ENCODE assay signal across 10 mouse cellular contexts in genomic region chr6:124770013-124770412, GRCm38 (mm10). TPM values are rescaled to one million over a fixed set of nuclear protein-coding genes. Genes with fewer than 3 reads are reported as not detected.
DNase-seq lines count a peak whose midpoint lies in the region; ATAC-seq and TF ChIP-seq lines count a peak whose summit lies in the region.
"Had no signal": no experiment of that assay in that cellular context is flagged by ENCODE, and none has a peak within 500 bp of the region (broad histone marks: within the 10 kb centered on the region; RNA-seq: fewer than 3 reads in every experiment).

No protein-coding gene starts in this region.

- peak overlapping the region; percentile 86; the same call in 1 of the 2 replicates for H3K9ac ChIP-seq in CH12.LX (ENCODE audit: insufficient read depth, low read depth)
- H3K9ac ChIP-seq in forebrain, embryonic 13.5 days, result peak overlapping the region; percentile 68
- peak overlapping the region; percentile 60; the same call in 1 of the 2 replicates for H3K9ac ChIP-seq in limb, embryonic 15.5 days

- ATAC-seq in forebrain, embryonic 13.5 days, result no peak; the same call in 1 of the 2 replicates
- ATAC-seq in limb, embryonic 15.5 days (ENCODE audit: insufficient number of reproducible peaks, low FRiP score, low TSS enrichment, low read depth), result no peak

- TF ChIP-seq EP300 in CH12.LX (IDR thresholded peaks at IDR 0.05; ENCODE audit: low read length), result no peak

- peak overlapping the region; percentile 74 for H3K27ac ChIP-seq in heart, embryonic 10.5 days
- no peak overlapping the region for H3K27ac ChIP-seq in CH12.LX (ENCODE audit: insufficient read depth, low read depth)
- H3K27ac ChIP-seq in forebrain, embryonic 13.5 days, result no peak overlapping the region
- no peak overlapping the region for H3K27ac ChIP-seq in limb, embryonic 15.5 days

- dilution Hi-C loops in CH12.LX (cut with MboI; ENCODE audit: extremely low pct_ligation_motif_present, extremely low pct_unique_long_range_greater_than_20kb, low sequenced_read_pairs), result no loop called here

- WGBS in heart, embryonic 10.5 days, result 29% methylated on average over 7 of the region's 7 CpGs
- WGBS in forebrain, embryonic 13.5 days, result 63% methylated on average over 7 of the region's 7 CpGs
- 72% methylated on average over 7 of the region's 7 CpGs for WGBS in limb, embryonic 15.5 days

- H3K4me3 ChIP-seq in heart, embryonic 10.5 days, result peak overlapping the region; percentile 71
- peak overlapping the region; percentile 40 to 98 (median 67) for H3K4me3 ChIP-seq in CH12.LX (replicated peaks in 1 of 3; ENCODE audit: low read depth in 2 of 3, low read length in 2 of 3, poor library complexity in 1 of 3)
- peak overlapping the region; percentile 49 for H3K4me3 ChIP-seq in forebrain, embryonic 13.5 days
- peak overlapping the region; percentile 57 for H3K4me3 ChIP-seq in limb, embryonic 15.5 days

- H3K36me3 ChIP-seq in heart, embryonic 10.5 days, result no peaks in the 10 kb centered on the region
- peaks cover 15 to 27% of the 10 kb centered on the region in 2 experiments for H3K36me3 ChIP-seq in CH12.LX (replicated peaks in 1 of 2; ENCODE audit: control insufficient read depth in 1 of 2, insufficient read depth in 1 of 2, low read length in 1 of 2)
- H3K36me3 ChIP-seq in forebrain, embryonic 13.5 days (ENCODE audit: poor library complexity, severe bottlenecking), result no peaks in the 10 kb centered on the region
- 0 out of 2 replicates have a peak, but pooled peaks cover 2% of the 10 kb centered on the region for H3K36me3 ChIP-seq in limb, embryonic 15.5 days

- DNase-seq in heart, embryonic 10.5 days (ENCODE audit: low spot score), result no peak
- DNase-seq in heart, postnatal 36 days, result no peak
- DNase-seq in CH12.LX (ENCODE audit: extremely low read depth), result no peak
- no peak for DNase-seq in adrenal gland, adult 2 months
- DNase-seq in T-cell, adult 2 months (ENCODE audit: low spot score), result no peak
- no peak for DNase-seq in right cerebral cortex, postnatal 14 days

- no peak for TF ChIP-seq CTCF in CH12.LX (conservative IDR thresholded peaks at IDR 0.05 in 1 of 2, IDR thresholded peaks at IDR 0.05 in 1 of 2; ENCODE audit: low read depth in 2 of 2, low read length in 2 of 2)

- in situ Hi-C loops in CH12.LX (cut with MboI; ENCODE audit: low pct_ligation_motif_present, low pct_unique_long_range_greater_than_20kb, low sequenced_read_pairs), result no loop called here

- H3K79me2 ChIP-seq in CH12.LX (replicated peaks; ENCODE audit: control insufficient read depth, extremely low read depth, insufficient read depth, poor library complexity, severe bottlenecking), result no peaks in the 10 kb centered on the region

- H3K4me1 ChIP-seq in heart, embryonic 10.5 days, result peaks cover 33% of the 10 kb centered on the region
- peaks cover 7 to 33% of the 10 kb centered on the region in 2 experiments for H3K4me1 ChIP-seq in CH12.LX (ENCODE audit: control insufficient read depth in 1 of 2, insufficient read depth in 2 of 2)
- peaks cover 25% of the 10 kb centered on the region for H3K4me1 ChIP-seq in forebrain, embryonic 13.5 days
- peaks cover 23% of the 10 kb centered on the region for H3K4me1 ChIP-seq in limb, embryonic 15.5 days

- no peaks in the 10 kb centered on the region for H3K9me3 ChIP-seq in heart, embryonic 10.5 days
- H3K9me3 ChIP-seq in CH12.LX (replicated peaks; ENCODE audit: low read length), result no peaks in the 10 kb centered on the region
- no peaks in the 10 kb centered on the region for H3K9me3 ChIP-seq in forebrain, embryonic 13.5 days (replicated peaks)
- no peaks in the 10 kb centered on the region for H3K9me3 ChIP-seq in limb, embryonic 15.5 days

- no peak overlapping the region for H3K4me2 ChIP-seq in CH12.LX (ENCODE audit: insufficient read depth, low read depth, poor library complexity, severe bottlenecking)
- peak overlapping the region; percentile 76 for H3K4me2 ChIP-seq in forebrain, embryonic 13.5 days
- peak overlapping the region; percentile 95 for H3K4me2 ChIP-seq in limb, embryonic 15.5 days

- no peak for TF ChIP-seq POLR2A in CH12.LX (IDR thresholded peaks at IDR 0.05; ENCODE audit: low read depth, low read length)

- intact Hi-C loops in heart, postnatal 36 days (cut with DNase I), result no loop called here

- H3K27me3 ChIP-seq in heart, embryonic 10.5 days (ENCODE audit: insufficient read depth, poor library complexity, severe bottlenecking), result peaks cover 71% of the 10 kb centered on the region
- H3K27me3 ChIP-seq in CH12.LX (replicated peaks), result peaks cover 19% of the 10 kb centered on the region
- H3K27me3 ChIP-seq in forebrain, embryonic 13.5 days, result peaks cover 12% of the 10 kb centered on the region; the same call in 1 of the 2 replicates
- H3K27me3 ChIP-seq in limb, embryonic 15.5 days, result 0 out of 2 replicates have a peak, but pooled peaks cover 6% of the 10 kb centered on the region

- no peak for TF ChIP-seq RAD21 in CH12.LX (IDR thresholded peaks at IDR 0.05; ENCODE audit: low read depth, low read length)

TF ChIP-seq in CH12.LX, 34 proteins besides CTCF, POLR2A, EP300 and RAD21:
- TF ChIP-seq CHD2 (IDR thresholded peaks at IDR 0.05; ENCODE audit: low read length) (0 out of 2 replicates have a peak, but pooled peaks have one; percentile 36), ZC3H11A (IDR thresholded peaks at IDR 0.05; ENCODE audit: low read depth, low read length) (no peak), UBTF (IDR thresholded peaks at IDR 0.05; ENCODE audit: low read depth, low read length) (no peak), ZMIZ1 (IDR thresholded peaks at IDR 0.05; ENCODE audit: low read depth, low read length) (no peak), POLR2AphosphoS2 (IDR thresholded peaks at IDR 0.05; ENCODE audit: low read depth, low read length) (no peak), USF1 (IDR thresholded peaks at IDR 0.05; ENCODE audit: low read depth, low read length) (no peak), ZKSCAN1 (IDR thresholded peaks at IDR 0.05; ENCODE audit: borderline replicate concordance, low read depth, low read length) (no peak), MAZ (IDR thresholded peaks at IDR 0.05; ENCODE audit: low read depth, low read length) (no peak)

RNA-seq across cellular contexts. Expression of gene Eno2, which starts 0.5 kb away (rescaled TPM):
- polyA plus RNA-seq in heart, embryonic 10.5 days (2016; fragmentation: Nextera tagmentation; extraction: Ambion mirVana), result 4.5 and 4.8 TPM in 2 replicates
- total RNA-seq in heart, postnatal 36 days (2021), result 1 to 10 TPM; 2.2 to 2.9 TPM
- total RNA-seq in CH12.LX (2012; rRNA removed) (15.9 and 24.6 TPM in 2 replicates), CH12.LX (2014; rRNA removed) (20.8 and 26.7 TPM in 2 replicates)
- 23.1 and 23.6 TPM in 2 replicates for polyA plus RNA-seq in CH12.LX (2012; ENCODE audit: insufficient read length, low read depth)
- 15.4 and 19.4 TPM in 2 replicates for polyA plus RNA-seq in forebrain, embryonic 13.5 days (2015; fragmentation: Nextera tagmentation; extraction: Ambion mirVana)
- 7.9 and 9.1 TPM in 2 replicates for polyA plus RNA-seq in limb, embryonic 15.5 days (2015; fragmentation: Nextera tagmentation; extraction: Ambion mirVana)
- 10 to 100 TPM; 12.4 to 35.9 TPM for total RNA-seq in adrenal gland, adult 2 months (2021)
- polyA plus RNA-seq in adrenal gland, adult 2 months (2012; rRNA removed), result 8.3 and 16.5 TPM in 2 replicates

RNA-seq across cellular contexts. Expression of gene Lrrc23, which starts 9.5 kb away (rescaled TPM):
- polyA plus RNA-seq in heart, embryonic 10.5 days (2016; fragmentation: Nextera tagmentation; extraction: Ambion mirVana), result 0.17 and 0.26 TPM in 2 replicates
- not detected for total RNA-seq in heart, postnatal 36 days (2021)
- total RNA-seq in CH12.LX (2012; rRNA removed) (not detected in 2 replicates), CH12.LX (2014; rRNA removed) (not detected in 2 replicates)
- polyA plus RNA-seq in CH12.LX (2012; ENCODE audit: insufficient read length, low read depth), result 0.20 TPM in 1 of 2 replicates, not detected in the other
- 3.6 and 5.9 TPM in 2 replicates for polyA plus RNA-seq in forebrain, embryonic 13.5 days (2015; fragmentation: Nextera tagmentation; extraction: Ambion mirVana)
- 0.36 and 0.83 TPM in 2 replicates for polyA plus RNA-seq in limb, embryonic 15.5 days (2015; fragmentation: Nextera tagmentation; extraction: Ambion mirVana)
- total RNA-seq in adrenal gland, adult 2 months (2021), result under 1 TPM; 0.29 to 0.38 TPM
- 0.16 and 0.32 TPM in 2 replicates for polyA plus RNA-seq in adrenal gland, adult 2 months (2012; rRNA removed)
- polyA plus RNA-seq: liver, embryonic 16.5 days had no signal

RNA-seq across cellular contexts. Expression of gene Atn1, which starts 13.7 kb away (rescaled TPM):
- 7.4 and 11.4 TPM in 2 replicates for polyA plus RNA-seq in heart, embryonic 10.5 days (2016; fragmentation: Nextera tagmentation; extraction: Ambion mirVana)
- total RNA-seq in heart, postnatal 36 days (2021), result 10 to 100 TPM; 41.0 to 46.4 TPM
- 3.8 and 4.6 TPM in 2 replicates for total RNA-seq in CH12.LX (2012; rRNA removed)
- 0.50 and 1.7 TPM in 2 replicates for total RNA-seq in CH12.LX (2014; rRNA removed)
- 27.0 and 35.1 TPM in 2 replicates for polyA plus RNA-seq in CH12.LX (2012; ENCODE audit: insufficient read length, low read depth)
- polyA plus RNA-seq in forebrain, embryonic 13.5 days (2015; fragmentation: Nextera tagmentation; extraction: Ambion mirVana), result 17.7 and 19.8 TPM in 2 replicates
- polyA plus RNA-seq in limb, embryonic 15.5 days (2015; fragmentation: Nextera tagmentation; extraction: Ambion mirVana), result 15.1 and 15.7 TPM in 2 replicates
- 10 to 100 TPM; 76.8 to 86.3 TPM for total RNA-seq in adrenal gland, adult 2 months (2021)
- polyA plus RNA-seq in adrenal gland, adult 2 months (2012; rRNA removed), result 73.3 and 110 TPM in 2 replicates

RNA-seq across cellular contexts. Expression of gene Gm45234, which starts 14.2 kb away (rescaled TPM):
- not detected in 2 replicates for polyA plus RNA-seq in heart, embryonic 10.5 days (2016; fragmentation: Nextera tagmentation; extraction: Ambion mirVana)
- under 1 TPM in 1 of 2 experiments, not detected in 1; 0.41 TPM for total RNA-seq in heart, postnatal 36 days (2021)
- total RNA-seq in CH12.LX (2012; rRNA removed) (not detected in 2 replicates), CH12.LX (2014; rRNA removed) (not detected in 2 replicates)
- polyA plus RNA-seq in CH12.LX (2012; ENCODE audit: insufficient read length, low read depth), result not detected in 2 replicates
- not detected in 2 replicates for polyA plus RNA-seq in forebrain, embryonic 13.5 days (2015; fragmentation: Nextera tagmentation; extraction: Ambion mirVana)
- 0.10 TPM in 1 of 2 replicates, not detected in the other for polyA plus RNA-seq in limb, embryonic 15.5 days (2015; fragmentation: Nextera tagmentation; extraction: Ambion mirVana)
- total RNA-seq in adrenal gland, adult 2 months (2021), result not detected
- polyA plus RNA-seq in adrenal gland, adult 2 months (2012; rRNA removed), result not detected in 2 replicates
- polyA plus RNA-seq: gonadal fat pad, adult 2 months; liver, embryonic 16.5 days had no signal

RNA-seq across cellular contexts. Expression of gene Grcc10, which starts 28.8 kb away (rescaled TPM):
- polyA plus RNA-seq in heart, embryonic 10.5 days (2016; fragmentation: Nextera tagmentation; extraction: Ambion mirVana), result 297 and 301 TPM in 2 replicates
- 100 to 1,000 TPM; 285 to 321 TPM for total RNA-seq in heart, postnatal 36 days (2021)
- total RNA-seq in CH12.LX (2012; rRNA removed) (146 and 197 TPM in 2 replicates), CH12.LX (2014; rRNA removed) (59.3 and 64.3 TPM in 2 replicates)
- 88.4 and 93.7 TPM in 2 replicates for polyA plus RNA-seq in CH12.LX (2012; ENCODE audit: insufficient read length, low read depth)
- 675 and 699 TPM in 2 replicates for polyA plus RNA-seq in forebrain, embryonic 13.5 days (2015; fragmentation: Nextera tagmentation; extraction: Ambion mirVana)
- 356 and 402 TPM in 2 replicates for polyA plus RNA-seq in limb, embryonic 15.5 days (2015; fragmentation: Nextera tagmentation; extraction: Ambion mirVana)
- total RNA-seq in adrenal gland, adult 2 months (2021), result 100 to 1,000 TPM; 357 to 360 TPM
- 233 and 246 TPM in 2 replicates for polyA plus RNA-seq in adrenal gland, adult 2 months (2012; rRNA removed)
